Mouse (Mus musculus) adrenal gland, postnatal 36 days (tissue): Measurements from ENCODE around the gene Plcd3. TPM values are rescaled to one million over a fixed set of nuclear protein-coding genes. Genes with fewer than 3 reads are reported as not detected.

Experiments used
- DNase-seq, 2 experiments: peaks; one replicate each; pipeline ENCODE4 v3.0.0; 2021; ENCODE audit warnings: mixed read lengths in 1 of 2
- total RNA-seq, 2 experiments: library from RNA; stranded (reverse); gene quantifications; 2 replicates each; pipeline ENCODE4 v1.2.3; 2021

Gene Plcd3
- total RNA-seq, 2 experiments from 2014 or later, result 10.1 to 11.1 TPM

- peak in 1 of 2 experiments; percentile 0 for DNase-seq
These were observed 35.0 kb downstream of the Plcd3 start for GRCm38 (mm10) chr11:103066191-103067050.

DNA sequence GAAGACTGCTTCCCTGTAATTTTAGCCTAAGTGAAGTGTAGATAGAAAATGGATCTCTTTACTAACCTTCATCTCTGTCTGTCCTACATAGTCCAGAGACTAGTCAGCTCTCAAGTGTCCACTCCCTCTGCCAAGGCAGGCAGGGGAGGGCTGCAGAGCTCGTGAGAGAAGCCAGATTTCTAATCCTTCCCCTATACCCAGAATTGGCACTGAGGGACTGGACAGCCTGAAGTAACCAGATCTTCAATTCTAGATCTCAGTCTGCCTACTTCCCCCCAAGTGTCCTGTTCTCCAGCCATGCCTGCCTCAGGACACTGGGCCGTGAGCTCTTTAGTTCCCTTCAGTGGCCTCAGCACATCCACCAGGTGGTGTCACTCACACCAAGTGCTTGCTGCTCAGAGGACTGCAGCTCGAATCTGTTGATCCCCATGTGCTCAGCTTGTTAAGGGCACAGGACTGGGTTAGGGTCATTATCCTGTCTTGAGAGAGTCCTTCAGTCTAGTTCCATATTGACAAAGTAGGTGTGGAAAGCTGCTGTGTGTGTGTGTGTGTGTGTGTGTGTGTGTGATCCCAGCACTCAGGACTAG lies 42.9 kb downstream of the Plcd3 start:
- DNase-seq, result no peak

DNA sequence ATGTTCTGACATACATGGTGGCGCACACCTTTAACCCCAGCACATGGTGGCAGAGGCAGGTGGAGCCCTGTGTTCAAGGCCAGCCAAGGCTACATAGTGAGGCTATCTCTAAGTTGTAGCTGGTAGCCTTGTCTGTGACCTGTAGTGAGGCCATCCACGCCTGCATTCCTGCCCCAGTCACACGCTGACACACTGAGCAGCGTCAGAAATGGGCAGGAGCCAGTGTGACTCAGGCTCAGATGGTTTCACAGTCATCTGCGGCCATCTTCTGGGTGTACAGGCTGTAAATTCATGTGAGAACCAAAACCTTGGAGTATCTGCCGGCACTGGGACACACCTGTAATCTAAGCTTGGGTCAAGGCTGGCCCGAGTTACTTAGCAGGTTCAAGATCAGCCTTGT lies 44.8 kb downstream of the Plcd3 start:
- DNase-seq, result peak; percentile 51 to 74

- DNase-seq, result peak; percentile 66 to 76
These were observed 46.7 kb downstream of the Plcd3 start for GRCm38 (mm10) chr11:103054798-103055197.

DNA sequence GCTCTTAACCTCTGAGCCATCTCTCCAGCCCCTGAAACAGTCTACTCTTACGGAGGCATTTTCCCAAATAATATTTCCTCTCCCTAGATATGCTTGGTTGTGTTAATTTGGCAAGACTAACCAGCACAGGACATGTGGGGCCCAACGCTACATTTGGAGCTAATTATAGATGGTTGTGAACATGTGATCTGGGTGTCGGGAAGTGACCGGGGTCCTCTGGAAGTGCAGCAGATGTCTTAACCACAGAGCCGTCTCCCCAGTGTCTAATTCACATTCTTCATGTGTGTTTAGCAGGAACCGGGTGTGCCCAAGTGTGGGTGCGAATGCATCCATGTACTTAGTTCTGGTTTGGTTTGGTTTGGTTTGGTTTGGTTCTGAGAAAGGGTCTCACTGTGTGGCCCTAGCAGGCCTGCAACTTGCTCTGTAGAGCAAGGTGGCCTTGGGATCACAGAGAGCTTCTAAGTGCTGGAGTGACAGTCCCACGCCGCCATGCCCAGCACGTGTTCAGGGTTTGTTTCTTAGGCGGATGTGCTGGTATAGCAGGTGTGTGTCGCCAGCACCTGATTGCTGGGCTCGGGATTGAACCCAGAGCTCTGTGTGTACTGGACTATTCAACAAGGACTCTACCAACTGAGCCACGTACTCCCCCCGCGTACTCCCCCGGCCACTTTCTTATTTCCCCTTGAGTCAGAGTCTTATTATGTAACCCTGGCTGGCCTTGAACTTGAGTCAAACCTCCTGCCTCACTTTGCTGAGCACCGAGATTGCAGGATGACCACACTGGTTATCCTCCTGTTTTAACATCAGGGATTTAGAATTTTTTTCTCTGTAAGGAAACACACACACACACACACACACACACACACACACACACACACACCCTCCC lies 48.0 kb downstream of the Plcd3 start:
- DNase-seq, result peak in 1 of 2 experiments; percentile 52

DNA sequence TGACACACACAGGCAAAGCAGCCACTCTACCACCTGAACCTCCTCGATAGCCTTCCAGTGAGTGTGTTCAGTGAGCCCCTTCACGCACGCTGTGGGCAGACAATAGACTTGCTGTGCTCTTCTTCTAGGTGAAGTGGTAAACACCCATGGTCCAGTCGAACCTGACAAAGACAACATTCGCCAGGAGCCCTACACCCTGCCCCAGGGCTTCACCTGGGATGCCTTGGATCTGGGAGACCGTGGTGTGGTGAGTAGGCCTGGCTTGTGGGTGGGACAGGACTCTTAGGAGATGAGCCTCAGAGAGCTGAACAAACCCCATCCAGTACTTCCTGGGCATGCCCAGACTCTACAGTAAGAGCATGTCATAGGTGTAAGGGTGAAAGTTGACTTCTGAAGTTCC lies 49.4 kb downstream of the Plcd3 start:
- DNase-seq, result no peak

- DNase-seq, result peak; percentile 82 to 84
These were observed 50.2 kb downstream of the Plcd3 start for GRCm38 (mm10) chr11:103051249-103051691.

DNA sequence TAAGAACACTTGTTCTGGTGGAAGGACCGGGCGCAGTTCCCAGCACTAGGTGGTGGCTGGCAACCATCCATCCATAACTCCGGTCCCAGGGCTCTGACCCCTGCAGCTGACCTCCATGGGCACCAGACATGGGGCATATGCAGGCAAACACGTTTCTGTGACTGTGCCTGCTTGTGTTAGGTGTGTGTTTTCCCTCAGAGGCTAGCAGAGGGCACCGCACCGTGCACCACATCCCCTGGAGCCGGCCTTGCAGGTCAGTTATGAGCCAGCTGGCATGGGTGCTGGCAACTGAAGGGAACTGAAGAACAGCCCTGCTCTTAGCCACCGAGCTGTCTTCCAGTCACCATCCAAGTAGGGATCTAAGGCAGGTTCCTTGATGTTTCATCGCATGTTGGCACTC lies 51.3 kb downstream of the Plcd3 start:
- DNase-seq, result no peak

- no peak for DNase-seq
These were observed 51.8 kb downstream of the Plcd3 start for GRCm38 (mm10) chr11:103049611-103050010.

DNA sequence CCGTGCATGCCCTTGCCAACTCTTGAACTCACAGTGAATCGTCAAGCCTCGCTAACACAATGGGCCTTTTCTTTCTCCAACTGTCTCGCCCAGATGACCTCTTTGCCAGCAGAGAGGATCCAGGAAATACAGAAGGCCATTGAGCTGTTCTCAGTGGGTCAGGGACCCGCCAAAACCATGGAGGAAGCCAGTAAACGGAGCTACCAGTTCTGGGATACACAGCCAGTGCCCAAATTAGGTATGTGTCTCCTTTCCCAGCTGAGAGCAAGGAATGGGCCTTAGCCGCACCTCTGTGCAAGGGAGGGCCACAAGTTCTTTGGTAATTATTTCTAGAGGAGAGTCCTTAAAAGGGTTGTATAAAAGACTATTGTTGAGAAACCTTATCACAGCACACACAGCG lies 55.2 kb downstream of the Plcd3 start:
- no peak for DNase-seq

DNA sequence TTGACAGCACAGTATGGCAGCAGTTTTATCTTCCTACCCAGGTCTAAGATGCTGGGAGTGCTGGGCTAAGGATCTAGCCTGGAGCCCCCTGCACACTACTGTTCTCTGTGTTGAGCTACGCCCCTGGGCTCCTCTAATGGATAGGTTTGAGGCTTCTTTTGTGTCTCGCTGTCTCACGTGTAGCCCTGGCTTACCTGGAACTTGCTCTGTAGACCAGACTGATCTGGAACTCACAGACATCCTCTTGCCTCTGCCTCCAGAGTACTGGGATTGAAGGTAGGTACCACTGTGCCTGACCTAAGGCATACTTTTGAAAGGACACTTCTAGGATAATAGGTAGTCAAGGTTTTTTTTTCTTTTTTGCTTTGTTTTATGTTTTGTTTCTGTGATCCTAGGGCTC lies 57.5 kb downstream of the Plcd3 start:
- DNase-seq, result no peak

GRCm38 (mm10) chr11:103042828-103043227 lies 58.6 kb downstream of the Plcd3 start:
- no peak for DNase-seq

- no peak for DNase-seq
These were observed 63.4 kb downstream of the Plcd3 start for GRCm38 (mm10) chr11:103038037-103038436.

- DNase-seq, result no peak
These were observed 64.5 kb downstream of the Plcd3 start for GRCm38 (mm10) chr11:103036881-103037465.

DNA sequence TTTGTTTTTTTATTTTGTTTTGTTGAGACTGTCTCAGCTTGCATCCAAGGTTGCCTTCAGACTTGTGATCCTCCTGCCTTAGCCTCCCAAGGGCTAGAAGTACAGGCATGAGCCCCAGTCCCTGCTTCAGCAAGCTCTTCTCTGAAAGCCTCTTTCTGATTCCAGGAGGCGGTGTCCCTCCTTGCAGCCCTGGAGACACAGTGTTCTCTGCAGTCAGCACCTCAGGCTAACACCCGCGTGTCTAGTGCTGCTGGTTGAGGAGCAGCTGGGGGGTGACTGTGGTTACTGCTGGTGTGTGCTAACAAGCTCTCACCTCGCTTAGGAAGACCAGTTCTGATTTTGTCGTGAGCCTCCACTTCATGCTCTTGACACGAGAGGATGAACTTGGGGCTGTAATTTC lies 66.5 kb downstream of the Plcd3 start:
- DNase-seq, result no peak

GRCm38 (mm10) chr11:103033030-103033429 lies 68.4 kb downstream of the Plcd3 start:
- DNase-seq, result peak; percentile 44 to 59

- peak; percentile 94 to 95 for DNase-seq
These were observed 73.1 kb downstream of the Plcd3 start, which contains the start of the genes Nmt1 and Dcakd for GRCm38 (mm10) chr11:103028176-103028891. TSS of gene Nmt1 (plus strand) at chr11:103028190. TSS of gene Dcakd (minus strand) at chr11:103028333.

GRCm38 (mm10) chr11:103027570-103028175 lies 73.8 kb downstream of the Plcd3 start:
- no peak for DNase-seq

DNA sequence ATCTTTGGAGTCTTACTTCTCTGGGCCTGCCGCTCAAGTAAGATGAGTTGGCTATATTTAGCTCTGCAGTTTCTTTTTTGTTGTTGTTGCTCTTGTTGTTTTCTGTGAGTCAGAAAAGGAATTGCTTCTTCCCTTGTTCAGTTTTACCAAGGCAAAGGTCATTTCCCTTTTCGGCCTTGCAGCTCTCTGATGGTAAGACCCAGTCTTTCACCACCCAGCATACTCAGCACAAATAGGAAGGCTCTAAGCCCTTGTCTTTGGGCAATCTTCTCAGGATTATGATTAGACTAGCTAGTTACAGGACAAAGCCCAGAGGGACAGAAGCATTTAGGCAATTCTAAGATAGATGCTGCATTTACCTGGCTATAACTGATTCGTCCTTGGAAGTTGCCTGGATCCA lies 74.6 kb downstream of the Plcd3 start:
- peak in 1 of 2 experiments; percentile 27 for DNase-seq

GRCm38 (mm10) chr11:103023974-103024373 lies 77.5 kb downstream of the Plcd3 start:
- DNase-seq, result no peak
